Mouse (Mus musculus) hindbrain, embryonic 12.5 days (tissue): Measurements from ENCODE around the gene Uba52. TPM values are rescaled to one million over a fixed set of nuclear protein-coding genes. Genes with fewer than 3 reads are reported as not detected.
"Not testable (repeated sequence)": the region's sequence is repeated elsewhere in the genome, so short reads cannot be mapped to it uniquely, and the experiment has no call there.

Experiments
- ATAC-seq: fragments of 200-750 bp; cut with Nextera tagmentation; 2 replicates; pipeline ENCODE4 v1.8.0; 2017; ENCODE audit warnings: moderate TSS enrichment; ENCODE audit not compliant: low FRiP score
- H3K27ac ChIP-seq: fragments of 300-500 bp; sonication (generic); 2 replicates; pipeline ENCODE4 v1.5.1; 2016; ENCODE audit warnings: mild to moderate bottlenecking
- H3K27me3 ChIP-seq: fragments of 300-500 bp; sonication (generic); 2 replicates; pipeline ENCODE4 v1.6.1; 2016; ENCODE audit warnings: mild to moderate bottlenecking
- H3K36me3 ChIP-seq: fragments of 300-500 bp; sonication (generic); 2 replicates; pipeline ENCODE4 v1.6.1; 2016; ENCODE audit warnings: mild to moderate bottlenecking
- H3K4me1 ChIP-seq: fragments of 300-500 bp; sonication (generic); 2 replicates; pipeline ENCODE4 v1.6.1; 2016
- H3K4me2 ChIP-seq: fragments of 300-500 bp; sonication (generic); replicated peaks from 2 replicates; pipeline ENCODE4 v1.6.1; 2016; ENCODE audit warnings: mild to moderate bottlenecking
- H3K4me3 ChIP-seq: fragments of 300-500 bp; sonication (generic); 2 replicates; pipeline ENCODE4 v1.5.1; 2016; ENCODE audit warnings: mild to moderate bottlenecking
- H3K9ac ChIP-seq: fragments of 300-500 bp; sonication (generic); 2 replicates; pipeline ENCODE4 v1.6.1; 2016; ENCODE audit warnings: mild to moderate bottlenecking, moderate library complexity
- H3K9me3 ChIP-seq: fragments of 300-500 bp; sonication (generic); replicated peaks from 2 replicates; pipeline ENCODE4 v1.6.1; 2016; ENCODE audit warnings: mild to moderate bottlenecking
- whole genome bisulfite sequencing: fragments of 180-500 bp; shearing (Covaris S2); methylation state at CpG from one replicate; pipeline ENCODE4 v1.1.7; 2016; 5-methylcytosine and 5-hydroxymethylcytosine counted together
- polyA plus RNA-seq: library from polyadenylated mRNA; unstranded; fragments of >200 nt; fragmentation: Nextera tagmentation; extraction: Ambion mirVana; gene quantifications from 2 replicates; pipeline ENCODE4 v1.2.1, GENCODE M21; 2016

Uba52 gene
- polyA plus RNA-seq, 1 experiment from 2014 or later: 755 TPM

- no peaks in the 10 kb centered on the region for H3K9me3 ChIP-seq
- H3K4me2 ChIP-seq: peak overlapping the region; percentile 77
- H3K4me1 ChIP-seq: peaks cover 33% of the 10 kb centered on the region
- peak overlapping the region; percentile 89 for H3K27ac ChIP-seq
- no peak for ATAC-seq
- H3K9ac ChIP-seq: peak overlapping the region; percentile 92
- peak overlapping the region; percentile 67 for H3K4me3 ChIP-seq
- H3K36me3 ChIP-seq: peaks cover 36% of the 10 kb centered on the region
- no peaks in the 10 kb centered on the region for H3K27me3 ChIP-seq
- WGBS: 35% methylated on average over 13 of the region's 13 CpGs
Observed at GRCm38 (mm10) chr8:70528182-70528797, 17.7 kb upstream of the Uba52 start.

GRCm38 (mm10) chr8:70527512-70528181 lies 17.0 kb upstream of the Uba52 start, which contains the start of the genes Fkbp8 and Kxd1:
TSS of gene Fkbp8 (plus strand) at chr8:70527724.
TSS of gene Kxd1 (minus strand) at chr8:70527956.
- H3K4me1 ChIP-seq: peaks cover 33% of the 10 kb centered on the region
- no peaks in the 10 kb centered on the region for H3K9me3 ChIP-seq
- peak within 1 kb of the TSS; percentile 77 for H3K4me2 ChIP-seq
- H3K4me3 ChIP-seq: peak within 1 kb of the TSS; percentile 67
- H3K9ac ChIP-seq: peak within 1 kb of the TSS; percentile 92
- no peaks in the 10 kb centered on the region for H3K27me3 ChIP-seq
- peak; percentile 94 for ATAC-seq
- WGBS: under 1% methylated on average over 61 of the region's 61 CpGs
- peak within 1 kb of the TSS; percentile 89 for H3K27ac ChIP-seq
- peaks cover 29% of the 10 kb centered on the region for H3K36me3 ChIP-seq

GRCm38 (mm10) chr8:70527111-70527511 lies 16.5 kb upstream of the Uba52 start:
- peak overlapping the region; percentile 92 for H3K9ac ChIP-seq
- peak overlapping the region; percentile 89 for H3K27ac ChIP-seq
- H3K27me3 ChIP-seq: no peaks in the 10 kb centered on the region
- peaks cover 24% of the 10 kb centered on the region for H3K36me3 ChIP-seq
- H3K9me3 ChIP-seq: no peaks in the 10 kb centered on the region
- 2% methylated on average over 8 of the region's 8 CpGs for WGBS
- H3K4me2 ChIP-seq: peak overlapping the region; percentile 77
- peak overlapping the region; percentile 67 for H3K4me3 ChIP-seq
- ATAC-seq: peak; percentile 26; the same call in 1 of the 2 replicates
- H3K4me1 ChIP-seq: peaks cover 38% of the 10 kb centered on the region

- Histone ChIP-seq H3K9ac (peak overlapping the region; percentile 74), H3K36me3 (peaks cover 3% of the 10 kb centered on the region; the same call in 1 of the 2 replicates), H3K4me3 (peak overlapping the region; percentile 68), H3K4me1 (peaks cover 20% of the 10 kb centered on the region), H3K4me2 (peak overlapping the region; percentile 81), H3K27me3 (no peaks in the 10 kb centered on the region), H3K27ac (peak overlapping the region; percentile 89), H3K9me3 (no peaks in the 10 kb centered on the region)
- under 1% methylated on average over 51 of the region's 51 CpGs for WGBS
- ATAC-seq: peak; percentile 84
Observed at GRCm38 (mm10) chr8:70522592-70523403, 12.2 kb upstream of the Uba52 start.

GRCm38 (mm10) chr8:70519606-70520005 lies 9.0 kb upstream of the Uba52 start:
- WGBS: 88% methylated on average over 2 of the region's 2 CpGs
- Histone ChIP-seq H3K36me3 (peaks cover 17% of the 10 kb centered on the region; the same call in 1 of the 2 replicates), H3K4me2 (no peak overlapping the region), H3K27me3 (no peaks in the 10 kb centered on the region), H3K9me3 (no peaks in the 10 kb centered on the region), H3K27ac (no peak overlapping the region), H3K9ac (no peak overlapping the region), H3K4me1 (peaks cover 12% of the 10 kb centered on the region), H3K4me3 (no peak overlapping the region)
- no peak for ATAC-seq

GRCm38 (mm10) chr8:70519043-70519442 lies 8.4 kb upstream of the Uba52 start:
- Histone ChIP-seq H3K27ac (no peak overlapping the region), H3K27me3 (no peaks in the 10 kb centered on the region), H3K4me2 (no peak overlapping the region), H3K36me3 (peaks cover 21% of the 10 kb centered on the region), H3K9ac (no peak overlapping the region), H3K4me3 (no peak overlapping the region), H3K9me3 (no peaks in the 10 kb centered on the region), H3K4me1 (peaks cover 12% of the 10 kb centered on the region)
- WGBS: 91% methylated on average over 6 of the region's 6 CpGs
- no peak for ATAC-seq

GRCm38 (mm10) chr8:70517940-70518643 lies 7.5 kb upstream of the Uba52 start:
- Histone ChIP-seq H3K4me1 (peaks cover 6% of the 10 kb centered on the region), H3K27me3 (no peaks in the 10 kb centered on the region), H3K27ac (no peak overlapping the region), H3K4me2 (no peak overlapping the region), H3K9me3 (no peaks in the 10 kb centered on the region), H3K4me3 (no peak overlapping the region), H3K36me3 (peaks cover 30% of the 10 kb centered on the region), H3K9ac (no peak overlapping the region)
- ATAC-seq: no peak
- 65% methylated on average over 10 of the region's 10 CpGs for WGBS

- Histone ChIP-seq H3K9ac (no peak overlapping the region), H3K4me3 (no peak overlapping the region), H3K4me2 (no peak overlapping the region), H3K4me1 (peaks cover 18% of the 10 kb centered on the region), H3K27ac (no peak overlapping the region), H3K36me3 (peaks cover 38% of the 10 kb centered on the region), H3K9me3 (no peaks in the 10 kb centered on the region), H3K27me3 (no peaks in the 10 kb centered on the region)
- WGBS: 72% methylated on average over 2 of the region's 2 CpGs
- ATAC-seq: no peak
Observed at GRCm38 (mm10) chr8:70513441-70513840, 2.8 kb upstream of the Uba52 start.

GRCm38 (mm10) chr8:70512253-70512903 lies 1.8 kb upstream of the Uba52 start:
- H3K4me1 ChIP-seq: peaks cover 19% of the 10 kb centered on the region
- H3K9me3 ChIP-seq: no peaks in the 10 kb centered on the region
- no peaks in the 10 kb centered on the region for H3K27me3 ChIP-seq
- 91% methylated on average over 11 of the region's 11 CpGs for WGBS
- no peak overlapping the region for H3K4me3 ChIP-seq
- peaks cover 46% of the 10 kb centered on the region for H3K36me3 ChIP-seq
- H3K27ac ChIP-seq: no peak overlapping the region
- H3K4me2 ChIP-seq: no peak overlapping the region
- H3K9ac ChIP-seq: 0 out of 2 replicates have a peak overlapping the region, but pooled peaks have one; percentile 23
- no peak for ATAC-seq

GRCm38 (mm10) chr8:70511770-70512169 lies 1.2 kb upstream of the Uba52 start:
- no peak for ATAC-seq
- Histone ChIP-seq H3K4me2 (peak overlapping the region; percentile 97; the same call in 1 of the 2 replicates), H3K4me1 (peaks cover 19% of the 10 kb centered on the region), H3K9ac (no peak overlapping the region), H3K4me3 (no peak overlapping the region), H3K9me3 (no peaks in the 10 kb centered on the region), H3K36me3 (peaks cover 49% of the 10 kb centered on the region), H3K27me3 (no peaks in the 10 kb centered on the region), H3K27ac (no peak overlapping the region)
- WGBS: 95% methylated on average over 2 of the region's 2 CpGs

GRCm38 (mm10) chr8:70511174-70511573 lies 573 bp upstream of the Uba52 start:
- peaks cover 19% of the 10 kb centered on the region for H3K4me1 ChIP-seq
- peaks cover 43% of the 10 kb centered on the region for H3K36me3 ChIP-seq
- not testable (repeated sequence) for H3K27me3 ChIP-seq, ATAC-seq, H3K9me3 ChIP-seq, H3K9ac ChIP-seq
- WGBS: 89% methylated on average over 6 of the region's 6 CpGs
- H3K27ac ChIP-seq: peak overlapping the region; percentile 96; the same call in 1 of the 2 replicates
- H3K4me2 ChIP-seq: peak overlapping the region; percentile 97
- H3K4me3 ChIP-seq: peak overlapping the region; percentile 100
